Mouse (Mus musculus) hematopoietic stem cell, adult 5-6 weeks (primary cell): ENCODE data around the gene Mcur1. TPM values are rescaled to one million over a fixed set of nuclear protein-coding genes. Genes with fewer than 3 reads are reported as not detected.

Experiments used
- ATAC-seq, 2 experiments: fragments of 125-278 bp in 1 of 2; replicated peaks in 1 of 2; 2 replicates each; pipeline ENCODE4 v1.8.0; 2016 to 2017; ENCODE audit warnings: inconsistent platforms in 2 of 2, mild to moderate bottlenecking in 2 of 2, moderate number of reproducible peaks in 2 of 2, low read depth in 1 of 2, moderate TSS enrichment in 1 of 2; ENCODE audit not compliant: low FRiP score in 2 of 2, poor library complexity in 2 of 2, severe bottlenecking in 2 of 2, insufficient read depth in 1 of 2, low TSS enrichment in 1 of 2
- total RNA-seq: library from RNA; stranded (forward); fragments of 172-1452, 232-1000 nt; gene quantifications from 2 replicates; pipeline ENCODE4 v1.2.3, GENCODE M21; 2017

The Mcur1 gene
- 32.2 and 34.8 TPM in 2 replicates for total RNA-seq

- peak; percentile 93 to 98 for ATAC-seq
Observed at GRCm38 (mm10) chr13:43559711-43560457, at the start of gene Mcur1. Gene Mcur1 (minus strand): TSS chr13:43560191.

DNA sequence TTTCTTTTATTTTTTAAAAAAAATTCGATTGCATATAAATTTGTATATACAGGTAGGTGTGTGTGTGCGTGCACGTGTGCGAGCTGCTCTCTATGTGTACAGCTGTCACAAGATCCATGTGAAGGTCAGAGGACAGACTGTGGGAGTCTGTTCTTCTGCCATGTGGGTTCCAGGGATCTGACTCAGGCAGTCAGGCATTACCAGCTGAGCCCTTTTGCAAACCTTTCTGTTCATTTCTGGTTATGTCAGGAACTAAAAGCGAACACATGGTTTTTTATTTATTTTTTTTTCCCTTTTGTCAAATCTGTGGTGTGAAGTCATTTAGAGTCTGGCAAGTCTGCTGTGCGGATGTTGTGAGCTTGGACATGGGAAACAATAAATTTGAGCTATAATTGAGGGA is 48.9 kb upstream of the Mcur1 start:
- no peak for ATAC-seq

DNA sequence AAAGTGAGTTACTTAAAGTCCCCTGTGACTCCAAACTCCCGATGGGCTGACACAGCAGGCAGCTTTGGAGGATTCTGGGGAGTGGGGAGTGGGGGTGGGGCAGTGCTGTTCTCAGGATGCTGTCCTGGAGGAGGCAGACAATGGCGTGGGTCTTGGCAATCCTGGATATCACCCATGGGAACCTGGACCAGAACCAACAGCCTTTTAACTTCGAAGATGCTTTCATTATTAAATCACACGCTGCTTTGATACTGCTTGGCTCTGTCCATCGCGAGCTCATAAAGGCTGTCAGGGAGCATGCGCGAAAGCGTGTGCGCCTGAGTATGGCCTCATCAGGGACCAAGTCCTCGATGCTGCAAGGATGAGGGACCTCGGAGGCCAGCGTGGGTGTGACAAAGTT is 43.1 kb upstream of the Mcur1 start:
- ATAC-seq: no peak

GRCm38 (mm10) chr13:43602440-43602839 is 42.4 kb upstream of the Mcur1 start:
- ATAC-seq: no peak

GRCm38 (mm10) chr13:43600967-43601366 is 41.0 kb upstream of the Mcur1 start:
- ATAC-seq: no peak

DNA sequence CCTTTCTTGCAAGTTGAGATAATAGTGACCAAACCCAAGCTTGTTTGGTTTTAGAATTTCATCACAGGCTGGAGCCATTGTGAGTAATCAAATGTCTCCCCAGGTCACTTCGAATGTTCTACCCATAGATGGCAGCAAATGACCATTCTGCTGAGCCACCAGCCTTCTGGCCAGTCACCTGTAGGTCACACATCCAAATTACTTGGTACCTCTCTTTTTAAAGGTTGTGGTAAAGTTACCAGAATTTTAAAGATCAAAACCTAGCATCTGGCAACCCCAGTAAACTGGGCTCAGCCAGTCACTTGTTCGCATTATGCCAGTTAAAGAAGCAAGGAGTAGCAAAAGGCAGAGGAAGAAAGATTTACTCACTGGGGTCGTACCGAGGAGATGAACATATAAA is 35.9 kb upstream of the Mcur1 start:
- peak; percentile 73 to 78; a peak in 2 of 4 replicates for ATAC-seq

DNA sequence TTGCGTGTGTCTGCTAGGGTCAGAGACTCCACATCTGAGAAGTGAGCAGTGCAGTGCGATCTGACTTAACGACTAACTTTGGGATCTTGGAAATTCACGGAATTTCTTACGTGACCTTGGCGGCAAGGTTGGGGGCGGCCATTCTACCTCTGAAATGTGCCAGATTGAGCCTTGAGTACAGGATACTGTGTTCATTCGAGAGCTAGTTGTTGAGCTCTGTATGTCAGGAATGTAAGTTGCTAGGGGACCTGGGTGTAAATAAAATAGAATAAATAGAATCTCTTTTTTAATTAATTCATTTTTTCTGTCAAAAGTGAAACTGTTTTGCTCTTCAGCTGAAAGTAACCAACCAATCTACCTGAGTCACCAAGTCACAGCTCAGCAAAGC is 32.7 kb upstream of the Mcur1 start:
- no peak for ATAC-seq

GRCm38 (mm10) chr13:43591828-43592680 is 32.1 kb upstream of the Mcur1 start:
- ATAC-seq: no peak

GRCm38 (mm10) chr13:43587844-43588840 is 28.2 kb upstream of the Mcur1 start:
- ATAC-seq: no peak

- no peak for ATAC-seq
Observed at GRCm38 (mm10) chr13:43586966-43587365, 27.0 kb upstream of the Mcur1 start.

DNA sequence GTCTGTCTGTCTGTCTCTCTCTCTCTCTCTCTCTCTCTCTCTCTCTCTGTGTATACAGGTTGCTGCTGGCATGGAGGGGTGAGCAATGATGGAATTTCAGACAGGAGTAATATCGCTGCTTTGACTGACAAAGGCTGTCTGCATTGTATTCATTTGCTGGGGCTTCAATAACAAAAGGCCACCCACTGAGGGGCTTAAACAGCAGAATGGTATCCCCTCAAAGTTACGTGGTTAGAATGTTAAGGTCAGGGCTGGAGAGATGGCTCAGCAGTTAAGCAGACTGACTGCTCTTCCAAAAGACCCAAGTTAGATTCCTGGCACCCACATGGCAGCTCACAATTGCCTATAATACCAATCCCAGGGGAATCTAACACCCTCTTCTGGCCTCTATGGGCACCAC is 25.3 kb upstream of the Mcur1 start:
- no peak for ATAC-seq

GRCm38 (mm10) chr13:43583504-43583903 is 23.5 kb upstream of the Mcur1 start:
- ATAC-seq: no peak

DNA sequence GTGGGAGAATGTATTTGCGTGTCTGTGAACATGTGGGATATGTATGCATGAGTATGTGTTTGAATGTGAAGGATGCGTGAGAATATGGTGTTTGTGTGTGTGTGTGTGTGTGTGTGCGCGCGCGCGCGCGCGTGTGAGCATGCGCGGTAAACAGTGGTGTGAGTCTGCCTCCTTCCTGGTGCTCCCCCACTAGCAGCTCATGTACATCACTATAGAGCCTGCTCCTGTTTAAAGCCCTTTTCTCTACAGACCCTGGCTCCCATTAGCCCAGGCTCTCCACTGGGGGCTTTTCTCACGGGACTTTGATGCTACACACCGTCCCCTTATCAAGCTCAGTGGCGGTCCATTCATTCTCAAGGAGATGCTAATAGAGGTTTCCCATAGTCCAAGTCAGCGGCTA is 23.0 kb upstream of the Mcur1 start:
- ATAC-seq: no peak

DNA sequence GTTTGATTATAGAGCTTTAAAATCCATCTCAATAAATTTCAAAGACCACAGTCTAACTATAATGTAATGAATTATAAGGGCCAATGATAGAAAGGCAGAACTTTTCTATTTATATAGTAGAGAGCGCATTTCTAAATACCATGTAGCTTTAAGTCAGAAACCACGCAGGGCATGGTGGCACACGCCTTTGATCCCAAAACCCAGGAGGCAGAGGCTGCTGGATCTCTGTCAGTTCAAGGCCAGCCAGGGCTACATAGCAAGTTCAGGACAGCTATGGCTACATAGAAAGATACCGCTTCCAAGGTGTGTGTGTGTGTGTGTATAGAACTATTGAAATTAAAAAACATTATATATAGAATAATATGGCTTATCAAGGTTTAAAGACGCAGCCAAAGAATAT is 20.7 kb upstream of the Mcur1 start:
- no peak for ATAC-seq

DNA sequence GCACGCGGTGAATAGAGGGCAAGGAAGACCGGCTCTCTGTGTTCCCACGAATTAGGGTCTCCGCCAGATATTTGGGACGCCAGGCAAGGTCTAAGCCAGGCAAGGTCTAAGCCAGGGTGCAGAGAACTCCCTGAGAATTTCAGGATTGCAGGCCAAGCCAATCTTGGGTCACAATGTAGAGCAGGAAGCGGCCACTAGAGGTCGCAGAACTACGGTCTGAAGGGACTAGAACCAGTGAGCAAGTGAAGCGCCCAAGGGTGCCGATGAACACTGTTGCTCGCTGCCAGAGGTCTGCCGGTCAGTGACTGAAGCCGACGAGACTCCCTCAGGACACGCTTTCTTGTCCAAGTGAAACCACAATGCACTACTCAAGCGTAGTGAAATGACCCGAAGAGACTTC is 19.7 kb upstream of the Mcur1 start:
- peak; percentile 75 to 78 for ATAC-seq

DNA sequence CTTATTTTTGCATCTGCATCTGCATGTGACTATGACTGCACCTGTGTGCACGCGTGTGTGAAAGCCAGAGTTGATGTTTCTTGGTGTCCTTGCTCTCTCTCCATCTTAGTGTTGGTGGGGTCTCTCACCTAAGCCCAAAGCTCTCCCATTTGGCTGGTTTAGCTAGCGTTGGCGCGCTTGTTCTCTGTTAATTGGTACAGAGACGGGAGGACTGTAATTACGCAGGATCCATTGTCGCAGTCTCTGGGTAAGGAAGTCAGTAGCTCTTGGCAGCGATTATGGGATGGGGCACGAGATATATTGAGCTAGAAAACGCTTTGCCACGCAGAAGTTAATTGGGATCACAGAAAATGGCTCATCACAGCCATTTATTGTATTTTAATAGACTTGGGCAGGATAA is 17.8 kb upstream of the Mcur1 start:
- ATAC-seq: no peak

DNA sequence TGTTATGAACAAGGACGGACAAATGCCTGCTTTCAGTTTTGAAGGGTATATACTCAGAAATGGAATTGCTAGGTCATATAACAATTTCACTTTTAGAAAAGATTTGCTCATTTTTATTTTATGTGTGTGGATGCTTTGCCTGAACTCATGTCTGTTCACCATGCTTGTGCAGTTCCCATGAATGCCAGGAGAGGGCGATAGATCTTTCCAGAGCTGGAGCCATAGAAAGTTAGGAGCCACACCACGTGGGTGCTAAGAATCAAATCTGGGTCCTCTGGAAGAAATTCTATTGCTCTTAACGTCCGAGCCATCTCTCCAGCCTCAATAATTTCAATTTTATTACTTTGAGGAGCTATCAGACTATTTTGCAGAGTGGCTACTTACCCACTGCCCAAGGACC is 17.3 kb upstream of the Mcur1 start:
- ATAC-seq: no peak

DNA sequence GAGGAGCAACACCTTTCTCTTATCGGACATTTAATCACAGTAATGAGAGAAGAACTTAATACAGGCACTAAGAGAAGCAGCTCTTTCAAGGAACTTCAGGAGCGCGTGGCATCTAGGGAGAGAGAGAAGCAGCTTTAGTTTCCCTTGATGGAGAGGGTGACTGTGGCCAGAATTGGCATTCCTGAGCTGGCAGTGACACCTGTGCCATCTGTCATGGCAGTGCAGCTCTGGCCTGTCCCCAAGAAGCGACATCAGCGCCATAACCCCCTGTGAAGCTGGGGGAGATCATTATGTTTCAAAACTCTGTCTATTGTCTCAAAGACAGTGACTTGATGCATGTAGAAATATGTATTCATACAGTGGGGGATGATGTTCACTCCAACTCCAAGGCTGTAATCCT is 15.4 kb upstream of the Mcur1 start:
- no peak for ATAC-seq
